Mouse (Mus musculus): ENCODE measurements around the gene Frat1.

Frat1 gene

GRCm38 (mm10) chr19:41829381-41830105 lies at the start of gene Frat1:
TSS of gene Frat1 (plus strand) at chr19:41829970.
- in situ Hi-C loops (cut with MboI, MseI), result no loop called here

GRCm38 (mm10) chr19:41786896-41787295 lies 42.9 kb upstream of the Frat1 start:
- in situ Hi-C loops (cut with MboI, MseI), result no loop called here

GRCm38 (mm10) chr19:41789110-41789961 lies 40.4 kb upstream of the Frat1 start:
- in situ Hi-C loops (cut with MboI, MseI), result no loop called here

GRCm38 (mm10) chr19:41791384-41791783 lies 38.4 kb upstream of the Frat1 start:
- in situ Hi-C loops (cut with MboI, MseI), result no loop called here

- in situ Hi-C loops (cut with MboI, MseI), result no loop called here
Observed at GRCm38 (mm10) chr19:41792934-41793486, 36.8 kb upstream of the Frat1 start.

- in situ Hi-C loops (cut with MboI, MseI), result no loop called here
Observed at GRCm38 (mm10) chr19:41794017-41794416, 35.8 kb upstream of the Frat1 start.

- in situ Hi-C loops (cut with MboI, MseI), result no loop called here
Observed at GRCm38 (mm10) chr19:41794901-41795300, 34.9 kb upstream of the Frat1 start.

- in situ Hi-C loops (cut with MboI, MseI), result no loop called here
Observed at GRCm38 (mm10) chr19:41796148-41796760, 33.5 kb upstream of the Frat1 start.

GRCm38 (mm10) chr19:41796789-41797327 lies 32.9 kb upstream of the Frat1 start:
- in situ Hi-C loops (cut with MboI, MseI), result no loop called here

GRCm38 (mm10) chr19:41797536-41797935 lies 32.2 kb upstream of the Frat1 start:
- in situ Hi-C loops (cut with MboI, MseI), result no loop called here

- in situ Hi-C loops (cut with MboI, MseI), result loop anchor here in 1 of 2 experiments (10.0 kb wide), 1 partner anchor 64 kb away; no protein-coding TSS in a partner anchor
Observed at GRCm38 (mm10) chr19:41800451-41800850, 29.3 kb upstream of the Frat1 start.

GRCm38 (mm10) chr19:41800986-41801741 lies 28.6 kb upstream of the Frat1 start:
- in situ Hi-C loops (cut with MboI, MseI), result loop anchor here in 1 of 2 experiments (10.0 kb wide), 1 partner anchor 64 kb away; no protein-coding TSS in a partner anchor

- in situ Hi-C loops (cut with MboI, MseI), result loop anchor here in 1 of 2 experiments (10.0 kb wide), 1 partner anchor 63 kb away; no protein-coding TSS in a partner anchor
Observed at GRCm38 (mm10) chr19:41801742-41802369, 27.9 kb upstream of the Frat1 start, which contains the start of gene Arhgap19. TSS of gene Arhgap19 (minus strand) at chr19:41802047.

GRCm38 (mm10) chr19:41803322-41803721 lies 26.4 kb upstream of the Frat1 start:
- in situ Hi-C loops (cut with MboI, MseI), result loop anchor here in 1 of 2 experiments (10.0 kb wide), 1 partner anchor 61 kb away; no protein-coding TSS in a partner anchor

GRCm38 (mm10) chr19:41805831-41806230 lies 23.9 kb upstream of the Frat1 start:
- in situ Hi-C loops (cut with MboI, MseI), result loop anchor here in 1 of 2 experiments (10.0 kb wide), 1 partner anchor 59 kb away; no protein-coding TSS in a partner anchor

- in situ Hi-C loops (cut with MboI, MseI), result loop anchor here in 1 of 2 experiments (10.0 kb wide), 1 partner anchor 57 kb away; no protein-coding TSS in a partner anchor
Observed at GRCm38 (mm10) chr19:41807497-41807896, 22.3 kb upstream of the Frat1 start.

GRCm38 (mm10) chr19:41808104-41808634 lies 21.6 kb upstream of the Frat1 start:
- in situ Hi-C loops (cut with MboI, MseI), result loop anchor here in 1 of 2 experiments (10.0 kb wide), 1 partner anchor 57 kb away; no protein-coding TSS in a partner anchor

- in situ Hi-C loops (cut with MboI, MseI), result loop anchor here in 1 of 2 experiments (5.0 kb wide), 1 partner anchor 62 kb away; no protein-coding TSS in a partner anchor
Observed at GRCm38 (mm10) chr19:41810074-41810473, 19.7 kb upstream of the Frat1 start.

- in situ Hi-C loops (cut with MboI, MseI), result loop anchor here in 1 of 2 experiments (5.0 kb wide), 1 partner anchor 60 kb away; no protein-coding TSS in a partner anchor
Observed at GRCm38 (mm10) chr19:41812525-41812924, 17.2 kb upstream of the Frat1 start.
